Mouse (Mus musculus) heart, embryonic 15.5 days (tissue): ENCODE measurements at regions not wholly inside any gene's neighbourhood (a gene's known extent, or its start where the extent isn't known, plus 50 kb on each side); places are given as distances from the start of the nearest gene placed in this dataset.

Experiments used
- ATAC-seq: fragments of 200-750 bp; cut with Nextera tagmentation; replicated peaks from 2 replicates; pipeline ENCODE4 v1.8.0; 2017; ENCODE audit warnings: low read depth, moderate TSS enrichment; ENCODE audit not compliant: insufficient number of reproducible peaks, insufficient read depth, low FRiP score
- H3K27ac ChIP-seq: fragments of 300-500 bp; sonication (generic); 2 replicates; pipeline ENCODE4 v1.5.1; 2015; ENCODE audit warnings: mild to moderate bottlenecking, inconsistent platforms
- H3K27me3 ChIP-seq: fragments of 300-500 bp; sonication (generic); 2 replicates; pipeline ENCODE4 v1.6.1; 2015; ENCODE audit warnings: inconsistent platforms
- H3K36me3 ChIP-seq: fragments of 300-500 bp; sonication (generic); 2 replicates; pipeline ENCODE4 v1.6.1; 2015; ENCODE audit warnings: mild to moderate bottlenecking, inconsistent platforms
- H3K4me1 ChIP-seq: fragments of 300-500 bp; sonication (generic); replicated peaks from 2 replicates; pipeline ENCODE4 v1.6.1; 2015; ENCODE audit warnings: inconsistent platforms
- H3K4me2 ChIP-seq: fragments of 300-500 bp; sonication (generic); 2 replicates; pipeline ENCODE4 v1.6.1; 2015; ENCODE audit warnings: inconsistent platforms, mild to moderate bottlenecking, moderate library complexity
- H3K4me3 ChIP-seq: fragments of 300-500 bp; sonication (generic); 2 replicates; pipeline ENCODE4 v1.5.1; 2015; ENCODE audit warnings: mild to moderate bottlenecking, inconsistent platforms
- H3K9ac ChIP-seq: fragments of 300-500 bp; sonication (generic); 2 replicates; pipeline ENCODE4 v1.6.1; 2015; ENCODE audit warnings: mild to moderate bottlenecking, inconsistent platforms
- H3K9me3 ChIP-seq: fragments of 300-500 bp; sonication (generic); replicated peaks from 2 replicates; pipeline ENCODE4 v1.6.1; 2016; ENCODE audit warnings: inconsistent platforms
- WGBS: fragments of 180-500 bp; shearing (Covaris S2); methylation state at CpG from one replicate; pipeline ENCODE4 v1.1.7; 2015; ENCODE audit warnings: mixed read lengths; 5-methylcytosine and 5-hydroxymethylcytosine counted together

DNA sequence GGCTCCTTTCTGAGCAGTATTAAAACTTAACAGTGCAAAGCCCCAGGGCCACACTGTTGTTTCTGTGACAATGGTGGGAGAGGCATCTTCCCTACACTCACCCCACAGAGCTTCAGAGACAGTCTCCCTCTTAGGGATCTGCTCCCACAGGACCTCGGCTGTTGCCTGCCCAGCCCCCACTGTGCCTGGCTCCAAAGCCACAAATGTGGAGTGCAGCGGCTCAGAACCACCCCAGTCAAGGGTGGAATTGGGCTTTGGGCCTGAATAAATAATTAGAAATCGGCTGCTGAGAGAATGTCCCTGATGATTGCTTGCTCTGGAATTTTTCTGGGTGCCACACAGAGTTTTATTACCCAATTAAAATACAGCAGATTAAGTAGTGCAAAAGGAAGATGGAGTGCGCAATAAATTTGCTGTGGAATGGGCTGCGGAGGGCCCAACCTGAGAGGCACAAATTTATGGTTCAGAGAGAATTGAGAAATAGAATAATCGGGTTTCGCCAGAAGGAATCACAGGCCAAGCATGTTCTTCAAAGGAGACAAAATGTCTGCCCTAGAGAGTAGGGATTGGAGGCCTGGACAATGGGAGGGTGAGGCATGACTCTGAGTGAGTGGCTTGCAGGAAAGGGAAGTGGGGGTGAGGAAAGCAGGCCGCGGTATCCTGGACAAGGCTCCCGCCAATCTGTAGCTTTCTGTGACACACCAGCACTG, 56.4 kb downstream of the Cd24a start:
- H3K27ac ChIP-seq = no peak overlapping the region
- no peaks in the 10 kb centered on the region for H3K36me3 ChIP-seq
- WGBS = 80% methylated on average over 10 of the region's 10 CpGs
- no peak overlapping the region for H3K9ac ChIP-seq
- no peaks in the 10 kb centered on the region for H3K4me1 ChIP-seq
- ATAC-seq = no peak
- no peak overlapping the region for H3K4me3 ChIP-seq
- H3K4me2 ChIP-seq = no peak overlapping the region
- H3K27me3 ChIP-seq = no peaks in the 10 kb centered on the region
- H3K9me3 ChIP-seq = no peaks in the 10 kb centered on the region

DNA sequence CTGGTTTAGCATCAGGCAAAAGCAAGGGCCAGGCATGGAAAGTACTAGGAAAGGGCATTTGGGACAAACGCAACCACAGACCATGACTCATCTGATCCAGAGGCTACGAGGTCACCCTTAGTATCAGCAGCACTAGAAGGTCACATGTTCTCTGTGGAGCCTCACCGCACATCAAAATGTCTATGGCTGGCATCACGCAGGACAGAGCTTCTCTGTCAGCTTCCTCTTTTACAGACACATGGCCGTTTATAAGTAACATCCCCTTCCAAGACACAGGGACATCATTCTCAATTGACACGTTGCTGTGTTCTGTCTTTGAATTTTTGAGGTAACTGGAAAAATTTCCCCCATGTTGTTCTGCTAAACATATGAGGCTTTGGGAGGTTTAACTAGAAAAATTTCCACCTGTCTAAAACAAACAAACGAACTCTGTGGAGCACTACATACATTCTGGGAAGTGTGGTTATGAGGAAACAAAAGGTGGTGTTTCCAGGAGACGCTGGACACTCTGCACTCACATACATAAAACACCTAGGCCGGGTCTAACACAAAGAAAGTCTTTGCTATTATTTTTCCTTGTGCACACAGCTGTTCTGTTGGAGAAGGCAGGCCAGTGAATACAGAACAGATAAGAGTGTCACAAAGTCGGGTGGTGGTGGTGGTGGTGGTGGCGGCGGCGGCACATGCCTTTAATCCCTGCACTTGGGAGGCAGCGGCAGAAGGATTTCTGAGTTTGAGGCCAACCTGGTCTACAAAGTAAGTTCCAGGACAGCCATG, 63.3 kb downstream of the Cd24a start:
- no peak overlapping the region for H3K4me2 ChIP-seq
- 52% methylated on average over 14 of the region's 14 CpGs for WGBS
- no peaks in the 10 kb centered on the region for H3K36me3 ChIP-seq
- ATAC-seq = no peak
- no peak overlapping the region for H3K4me3 ChIP-seq
- H3K9ac ChIP-seq = no peak overlapping the region
- no peaks in the 10 kb centered on the region for H3K9me3 ChIP-seq
- H3K27me3 ChIP-seq = no peaks in the 10 kb centered on the region
- no peaks in the 10 kb centered on the region for H3K4me1 ChIP-seq
- no peak overlapping the region for H3K27ac ChIP-seq

DNA sequence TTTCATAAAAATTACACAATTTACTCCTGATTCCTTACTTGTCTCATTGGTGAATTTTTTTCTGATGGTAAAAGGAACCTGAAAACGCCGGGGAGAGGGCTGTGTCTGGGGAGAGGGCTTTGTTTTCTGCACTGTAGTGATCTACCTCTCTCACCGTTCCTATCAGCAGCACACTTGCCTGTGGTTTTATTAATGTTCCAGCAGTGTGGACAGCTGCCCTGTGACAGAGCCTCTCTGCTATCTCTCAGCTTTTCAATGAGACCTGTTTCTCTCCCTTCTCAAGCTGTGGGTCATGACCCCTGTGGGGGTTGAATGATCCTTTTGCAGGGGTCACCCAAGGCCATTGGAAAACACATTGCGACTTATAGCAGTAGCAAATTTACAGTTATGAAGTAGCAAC, 68.2 kb downstream of the Cd24a start:
- no peaks in the 10 kb centered on the region for H3K27me3 ChIP-seq
- 36% methylated on average over 4 of the region's 4 CpGs for WGBS

DNA sequence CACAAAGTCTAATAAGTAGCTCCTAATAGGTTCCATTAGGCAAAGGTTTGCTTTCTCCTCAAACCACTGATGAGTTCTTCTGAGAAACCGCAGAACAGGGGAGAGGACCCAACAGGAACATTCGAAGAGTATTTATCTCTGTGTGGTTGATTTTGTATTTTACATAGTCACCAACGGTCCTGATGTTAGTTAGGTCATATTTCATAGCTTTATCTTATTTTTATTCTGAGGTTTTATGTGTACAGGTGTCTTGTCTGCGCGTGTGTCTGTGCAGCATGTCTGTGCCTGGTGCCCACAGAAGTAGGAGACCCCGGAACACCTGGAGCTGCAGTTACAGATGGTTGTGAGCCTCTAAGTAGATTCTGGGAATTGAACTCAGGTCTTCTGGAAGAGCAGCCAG, 68.9 kb downstream of the Cd24a start:
- ATAC-seq = no peak
- Histone ChIP-seq H3K4me1 (peaks cover 8% of the 10 kb centered on the region; the same call in 1 of the 2 replicates), H3K27me3 (no peaks in the 10 kb centered on the region), H3K4me3 (no peak overlapping the region), H3K9me3 (no peaks in the 10 kb centered on the region), H3K9ac (no peak overlapping the region), H3K4me2 (no peak overlapping the region), H3K36me3 (no peaks in the 10 kb centered on the region), H3K27ac (no peak overlapping the region)
- WGBS = 90% methylated on average over 6 of the region's 6 CpGs

More for the DNA sequence above, 68.2 kb downstream of the Cd24a start:
- no peak overlapping the region for H3K9ac ChIP-seq
- no peak for ATAC-seq
- H3K4me1 ChIP-seq = peaks cover 8% of the 10 kb centered on the region; the same call in 1 of the 2 replicates
- no peak overlapping the region for H3K4me3 ChIP-seq
- no peaks in the 10 kb centered on the region for H3K9me3 ChIP-seq
- H3K27ac ChIP-seq = no peak overlapping the region
- no peaks in the 10 kb centered on the region for H3K36me3 ChIP-seq
- no peak overlapping the region for H3K4me2 ChIP-seq

GRCm38 (mm10) chr10:43648186-43648585, 70.1 kb downstream of the Cd24a start:
- WGBS = 73% methylated on average over 5 of the region's 5 CpGs
- peaks cover 8% of the 10 kb centered on the region; the same call in 1 of the 2 replicates for H3K4me1 ChIP-seq

DNA sequence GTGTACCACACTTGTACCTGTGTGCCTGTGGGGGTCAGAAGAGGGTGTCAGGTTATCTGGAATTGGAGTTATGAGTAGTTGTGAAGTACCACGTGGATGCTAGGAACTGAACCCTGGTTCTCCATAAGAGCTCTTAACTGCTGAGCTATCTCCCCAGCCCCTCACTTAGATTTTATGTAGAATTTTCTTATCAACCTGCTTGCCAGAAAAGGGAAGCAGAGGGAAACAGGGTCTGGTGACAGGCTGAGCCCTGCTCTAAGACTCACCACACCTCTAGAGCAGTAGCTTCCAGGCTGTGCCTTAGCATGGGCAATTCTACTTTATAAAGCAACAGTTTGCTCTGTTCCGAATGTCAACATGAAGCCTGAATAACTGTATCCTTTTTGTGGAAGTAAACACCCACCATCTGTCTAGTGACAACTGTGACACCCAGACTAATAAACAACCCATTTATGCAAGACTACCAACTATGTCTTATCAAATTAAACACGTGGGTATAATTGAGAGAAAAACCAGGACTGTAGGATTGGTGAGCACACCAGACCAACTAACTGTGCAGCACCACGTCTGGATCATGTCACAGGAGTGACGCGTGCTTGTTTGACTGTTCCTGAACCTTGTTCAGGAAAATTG, 70.8 kb downstream of the Cd24a start:
- H3K36me3 ChIP-seq = no peaks in the 10 kb centered on the region
- H3K4me3 ChIP-seq = no peak overlapping the region
- 44% methylated on average over 6 of the region's 6 CpGs for WGBS
- H3K9ac ChIP-seq = no peak overlapping the region
- H3K4me1 ChIP-seq = peaks cover 8% of the 10 kb centered on the region; the same call in 1 of the 2 replicates
- ATAC-seq = no peak
- H3K27me3 ChIP-seq = no peaks in the 10 kb centered on the region
- no peak overlapping the region for H3K4me2 ChIP-seq
- H3K9me3 ChIP-seq = no peaks in the 10 kb centered on the region
- no peak overlapping the region for H3K27ac ChIP-seq

More at GRCm38 (mm10) chr10:43648186-43648585, 70.1 kb downstream of the Cd24a start:
- Histone ChIP-seq H3K9me3 (no peaks in the 10 kb centered on the region), H3K27ac (no peak overlapping the region), H3K4me2 (no peak overlapping the region), H3K27me3 (no peaks in the 10 kb centered on the region), H3K4me3 (no peak overlapping the region), H3K9ac (no peak overlapping the region), H3K36me3 (no peaks in the 10 kb centered on the region)
- ATAC-seq = no peak

DNA sequence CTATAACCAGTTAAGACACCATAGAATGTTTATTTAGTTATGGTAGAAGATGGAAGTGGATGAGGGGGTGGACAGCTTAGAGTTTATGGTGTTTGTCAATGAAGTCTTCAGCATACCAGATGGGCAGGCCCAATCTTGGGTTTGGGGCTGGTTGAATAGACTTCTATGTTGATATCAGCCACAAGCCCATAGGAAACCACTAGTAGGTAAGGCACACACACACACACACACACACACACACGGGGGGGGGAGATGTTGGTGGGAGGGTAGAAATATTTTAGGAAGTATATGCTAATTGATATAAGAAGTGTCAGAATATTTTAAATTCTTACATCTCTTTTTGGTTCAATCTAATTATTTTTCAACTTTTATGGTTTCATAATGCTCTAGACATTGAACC, 72.4 kb downstream of the Cd24a start:
- H3K9ac ChIP-seq = no peak overlapping the region
- H3K27me3 ChIP-seq = no peaks in the 10 kb centered on the region
- no peak overlapping the region for H3K4me3 ChIP-seq
- 76% methylated on average over 1 of the region's 1 CpGs for WGBS
- peaks cover 15% of the 10 kb centered on the region for H3K4me1 ChIP-seq
- no peak for ATAC-seq
- no peak overlapping the region for H3K27ac ChIP-seq
- H3K9me3 ChIP-seq = no peaks in the 10 kb centered on the region
- no peak overlapping the region for H3K4me2 ChIP-seq
- no peaks in the 10 kb centered on the region for H3K36me3 ChIP-seq

DNA sequence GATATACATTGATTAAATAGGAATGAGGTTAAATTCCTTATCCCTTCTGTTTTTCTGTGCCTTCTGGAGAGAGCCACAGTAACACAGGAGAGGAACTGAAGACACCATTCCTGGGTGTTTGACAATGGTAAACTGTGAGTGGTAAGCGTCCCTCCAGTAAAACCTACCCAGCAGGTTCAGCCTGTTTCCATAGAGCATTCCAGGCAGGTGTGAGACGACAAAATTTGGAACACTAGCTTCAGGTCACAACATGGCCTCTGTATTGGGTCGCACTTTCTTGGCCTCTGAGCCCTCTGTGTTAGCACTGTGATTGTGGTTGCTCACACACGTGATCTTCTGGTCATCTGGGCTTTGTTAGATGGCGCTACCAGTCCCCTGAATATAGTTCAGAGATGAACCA, 73.4 kb downstream of the Cd24a start:
- no peaks in the 10 kb centered on the region for H3K9me3 ChIP-seq
- no peaks in the 10 kb centered on the region for H3K27me3 ChIP-seq
- no peak overlapping the region for H3K4me3 ChIP-seq
- WGBS = 79% methylated on average over 5 of the region's 5 CpGs
- no peaks in the 10 kb centered on the region for H3K36me3 ChIP-seq
- H3K9ac ChIP-seq = no peak overlapping the region
- no peak overlapping the region for H3K4me2 ChIP-seq
- H3K4me1 ChIP-seq = peaks cover 18% of the 10 kb centered on the region
- ATAC-seq = no peak
- no peak overlapping the region for H3K27ac ChIP-seq

DNA sequence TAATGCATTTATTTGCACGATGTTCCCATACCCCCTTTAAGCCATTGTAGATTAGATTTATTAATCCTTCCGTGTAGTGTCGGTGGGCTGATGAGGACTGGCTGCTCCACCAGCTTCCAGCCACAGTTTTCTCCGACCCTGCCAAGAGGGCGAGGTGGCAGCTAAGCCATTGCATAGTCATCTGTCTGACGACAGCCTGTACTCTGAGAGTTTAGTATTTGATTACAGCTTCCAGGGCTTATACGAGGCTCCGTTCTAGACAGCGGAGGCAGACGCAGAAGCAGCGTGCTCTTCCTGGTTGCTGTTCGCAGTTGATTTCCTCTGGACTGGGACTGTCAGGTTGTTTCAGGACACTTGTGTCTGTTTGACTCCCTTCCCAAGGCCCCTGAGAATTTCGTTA, 73.8 kb downstream of the Cd24a start:
- Histone ChIP-seq H3K36me3 (no peaks in the 10 kb centered on the region), H3K9me3 (no peaks in the 10 kb centered on the region), H3K27ac (no peak overlapping the region), H3K4me2 (no peak overlapping the region), H3K27me3 (no peaks in the 10 kb centered on the region), H3K4me3 (no peak overlapping the region), H3K9ac (no peak overlapping the region), H3K4me1 (peaks cover 18% of the 10 kb centered on the region)
- 68% methylated on average over 13 of the region's 13 CpGs for WGBS
- ATAC-seq = no peak

GRCm38 (mm10) chr10:43655082-43655671, 77.1 kb downstream of the Cd24a start:
- H3K9me3 ChIP-seq = no peaks in the 10 kb centered on the region
- 41% methylated on average over 8 of the region's 8 CpGs for WGBS
- H3K9ac ChIP-seq = no peak overlapping the region
- no peak overlapping the region for H3K4me2 ChIP-seq
- H3K4me1 ChIP-seq = peaks cover 14% of the 10 kb centered on the region
- H3K36me3 ChIP-seq = no peaks in the 10 kb centered on the region
- H3K27me3 ChIP-seq = no peaks in the 10 kb centered on the region
- no peak overlapping the region for H3K4me3 ChIP-seq
- ATAC-seq = no peak
- peak overlapping the region; percentile 62 for H3K27ac ChIP-seq

DNA sequence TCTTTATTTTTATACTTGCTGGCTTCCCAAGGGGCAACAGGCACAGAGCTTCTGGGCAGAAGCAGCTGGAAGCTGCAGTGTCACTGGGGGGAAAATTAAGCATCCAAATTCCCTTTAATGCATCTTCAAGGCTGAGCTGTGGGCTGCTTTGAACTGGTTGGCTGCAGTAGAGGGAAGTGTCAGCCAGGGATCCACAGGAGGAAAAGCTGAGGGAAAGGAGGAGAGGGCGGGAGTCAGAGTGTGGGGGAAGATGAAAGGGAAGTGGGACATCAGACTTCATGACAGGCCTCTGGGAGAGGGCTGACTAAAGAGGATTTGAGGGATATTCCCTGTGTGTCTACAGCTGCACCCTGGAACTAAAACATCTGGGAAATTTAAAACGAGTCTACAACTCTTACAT, 77.6 kb downstream of the Cd24a start:
- Histone ChIP-seq H3K9ac (no peak overlapping the region), H3K27ac (peak overlapping the region; percentile 62; the same call in 1 of the 2 replicates), H3K4me2 (no peak overlapping the region), H3K27me3 (no peaks in the 10 kb centered on the region), H3K36me3 (no peaks in the 10 kb centered on the region), H3K4me1 (peaks cover 14% of the 10 kb centered on the region), H3K4me3 (no peak overlapping the region), H3K9me3 (no peaks in the 10 kb centered on the region)
- 47% methylated on average over 2 of the region's 2 CpGs for WGBS
- no peak for ATAC-seq
